Mouse (Mus musculus): ENCODE measurements around the gene C2cd5.

GRCm38 (mm10) chr6:142972205-142972604, 127.7 kb downstream of the C2cd5 start:
- no peak for TF ChIP-seq POLR2A (IDR thresholded peaks at IDR 0.05; ENCODE audit: control insufficient read depth in 1 of 2, insufficient read depth in 1 of 2, low read depth in 1 of 2, low read length in 2 of 2, poor library complexity in 1 of 2)
- no peak for TF ChIP-seq CTCF (IDR thresholded peaks at IDR 0.05 in 2 of 3, conservative IDR thresholded peaks at IDR 0.05 in 1 of 3; ENCODE audit: control insufficient read depth in 1 of 3, insufficient read depth in 1 of 3, low read depth in 2 of 3, low read length in 3 of 3, poor library complexity in 1 of 3, severe bottlenecking in 1 of 3)
- TF ChIP-seq EP300 (IDR thresholded peaks at IDR 0.05; ENCODE audit: low read depth in 1 of 2, low read length in 2 of 2), result no peak
- TF ChIP-seq USF1 (IDR thresholded peaks at IDR 0.05; ENCODE audit: low read depth, low read length), result no peak
- no peak for TF ChIP-seq JUND (IDR thresholded peaks at IDR 0.05; ENCODE audit: low read depth, low read length)
- TF ChIP-seq NELFE (IDR thresholded peaks at IDR 0.05; ENCODE audit: low read depth, low read length), result no peak
- TF ChIP-seq MAX (IDR thresholded peaks at IDR 0.05; ENCODE audit: low read length), result no peak
- TF ChIP-seq BHLHE40 (IDR thresholded peaks at IDR 0.05; ENCODE audit: borderline replicate concordance, low read depth, low read length), result no peak
- no peak for TF ChIP-seq MAFK (IDR thresholded peaks at IDR 0.05; ENCODE audit: borderline replicate concordance, low read depth, low read length)
- no peak for TF ChIP-seq SIN3A (IDR thresholded peaks at IDR 0.05; ENCODE audit: low read length)
- no peak for TF ChIP-seq ZC3H11A (IDR thresholded peaks at IDR 0.05; ENCODE audit: low read depth, low read length)
- TF ChIP-seq E2F4 (IDR thresholded peaks at IDR 0.05; ENCODE audit: borderline replicate concordance, low read depth, low read length), result no peak
- TF ChIP-seq GATA1 (IDR thresholded peaks at IDR 0.05; ENCODE audit: low read depth, low read length), result no peak
- TF ChIP-seq POLR2AphosphoS2 (IDR thresholded peaks at IDR 0.05; ENCODE audit: low read length), result no peak
